ENCODE assay signal across 8 mouse cellular contexts in the genomic region with DNA sequence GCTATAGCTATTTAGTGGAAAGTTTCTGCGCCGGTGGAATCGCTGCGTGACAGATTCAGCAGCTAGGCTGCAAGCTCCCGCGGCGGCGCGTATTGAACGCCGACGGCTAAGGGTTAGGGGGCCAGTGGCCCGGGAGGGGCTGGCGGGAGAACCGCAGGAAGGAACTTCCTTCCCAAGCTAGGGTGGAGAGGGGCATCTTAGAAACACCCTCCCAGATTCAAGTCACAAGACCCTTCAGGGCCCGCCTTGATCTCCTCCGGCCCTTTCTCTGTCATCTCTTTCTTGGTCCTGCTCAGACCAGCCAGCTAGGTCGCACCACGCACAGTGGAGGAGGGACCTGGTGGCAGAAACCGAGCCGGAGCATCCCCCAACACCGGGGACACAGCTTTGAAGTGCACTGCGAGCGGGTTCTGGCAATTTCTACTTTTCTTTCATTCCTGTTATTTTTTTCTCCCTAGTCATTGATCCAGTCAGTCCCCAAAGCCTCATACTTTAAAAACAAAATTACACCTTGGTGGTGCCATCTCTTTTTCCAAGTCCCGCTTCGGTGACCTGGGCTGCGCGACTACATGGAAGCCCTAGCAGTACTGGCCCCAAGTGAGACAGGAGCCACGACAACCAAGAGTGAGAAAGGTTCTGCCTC. TPM values are rescaled to one million over a fixed set of nuclear protein-coding genes. Genes with fewer than 3 reads are reported as not detected.
DNase-seq lines count a peak whose midpoint lies in the region; ATAC-seq and TF ChIP-seq lines count a peak whose summit lies in the region.

No protein-coding gene starts in this region.

- ATAC-seq in forebrain, postnatal 0 days = peak; percentile 8; the same call in 1 of the 2 replicates
- ATAC-seq in intestine, postnatal 0 days = no peak
- no peak for ATAC-seq in granulocyte monocyte progenitor cell, adult 5-6 weeks (replicated peaks; ENCODE audit: poor library complexity, severe bottlenecking)

- WGBS in forebrain, postnatal 0 days = under 1% methylated on average over 29 of the region's 29 CpGs
- WGBS in intestine, postnatal 0 days = 2% methylated on average over 29 of the region's 29 CpGs
- under 1% methylated on average over 29 of the region's 29 CpGs for WGBS in midbrain, embryonic 10.5 days

- no peaks in the 10 kb centered on the region for H3K27me3 ChIP-seq in forebrain, postnatal 0 days (ENCODE audit: insufficient read depth, low read length)
- peaks cover 39% of the 10 kb centered on the region for H3K27me3 ChIP-seq in intestine, postnatal 0 days (replicated peaks; ENCODE audit: control insufficient read depth, insufficient read depth, low read length)
- peaks cover 18% of the 10 kb centered on the region for H3K27me3 ChIP-seq in midbrain, embryonic 10.5 days (ENCODE audit: low read depth, poor library complexity, severe bottlenecking)

- DNase-seq in heart, adult 11 months = peak; percentile 94
- DNase-seq in heart, adult 8-10 months (ENCODE audit: low spot score) = no peak
- peak; percentile 9 for DNase-seq in adrenal gland, postnatal 25 days
- DNase-seq in forebrain, postnatal 0 days = peak; percentile 57
- peak; percentile 69 for DNase-seq in midbrain, embryonic 10.5 days (ENCODE audit: low spot score)
- no peak for DNase-seq in urinary bladder, adult 2 months (ENCODE audit: low spot score)

- peak overlapping the region; percentile 73 for H3K4me3 ChIP-seq in forebrain, postnatal 0 days (ENCODE audit: low read depth, low read length)
- peak overlapping the region; percentile 60 for H3K4me3 ChIP-seq in intestine, postnatal 0 days (ENCODE audit: low read depth, low read length)
- H3K4me3 ChIP-seq in midbrain, embryonic 10.5 days = peak overlapping the region; percentile 83

- H3K9me3 ChIP-seq in forebrain, postnatal 0 days (ENCODE audit: low read length) = no peaks in the 10 kb centered on the region
- H3K9me3 ChIP-seq in intestine, postnatal 0 days (ENCODE audit: control insufficient read depth) = no peaks in the 10 kb centered on the region
- H3K9me3 ChIP-seq in midbrain, embryonic 10.5 days (replicated peaks) = no peaks in the 10 kb centered on the region

- H3K36me3 ChIP-seq in forebrain, postnatal 0 days (ENCODE audit: insufficient read depth) = no peaks in the 10 kb centered on the region
- no peaks in the 10 kb centered on the region for H3K36me3 ChIP-seq in intestine, postnatal 0 days (ENCODE audit: control insufficient read depth, insufficient read depth)
- H3K36me3 ChIP-seq in midbrain, embryonic 10.5 days = no peaks in the 10 kb centered on the region

- H3K27ac ChIP-seq in forebrain, postnatal 0 days (ENCODE audit: low read depth, low read length) = peak overlapping the region; percentile 82
- no peak overlapping the region for H3K27ac ChIP-seq in intestine, postnatal 0 days (ENCODE audit: low read depth, low read length)
- peak overlapping the region; percentile 94 for H3K27ac ChIP-seq in midbrain, embryonic 10.5 days (replicated peaks)

- peaks cover 4% of the 10 kb centered on the region; the same call in 1 of the 2 replicates for H3K4me1 ChIP-seq in forebrain, postnatal 0 days (ENCODE audit: insufficient read depth)
- no peaks in the 10 kb centered on the region for H3K4me1 ChIP-seq in intestine, postnatal 0 days (replicated peaks; ENCODE audit: control insufficient read depth, insufficient read depth, low read length)
- H3K4me1 ChIP-seq in midbrain, embryonic 10.5 days = peaks cover 57% of the 10 kb centered on the region

- TF ChIP-seq CTCF in forebrain, postnatal 0 days (IDR thresholded peaks at IDR 0.05; ENCODE audit: low read depth) = no peak
- no peak for TF ChIP-seq CTCF in intestine, postnatal 0 days (IDR thresholded peaks at IDR 0.05; ENCODE audit: low read depth)

- H3K4me2 ChIP-seq in forebrain, postnatal 0 days (ENCODE audit: low read depth) = peak overlapping the region; percentile 94
- H3K4me2 ChIP-seq in intestine, postnatal 0 days (replicated peaks; ENCODE audit: low read depth) = peak overlapping the region; percentile 96

- H3K9ac ChIP-seq in forebrain, postnatal 0 days = peak overlapping the region; percentile 74
- no peak overlapping the region for H3K9ac ChIP-seq in intestine, postnatal 0 days (ENCODE audit: low read depth, low read length)

RNA-seq across cellular contexts. Expression of a gene that starts 1.1 kb away (rescaled TPM):
- 1 to 10 TPM; 1.8 to 4.0 (median 2.9) TPM for total RNA-seq in heart, adult 8-10 months (2022)
- 4.5 and 6.5 TPM in 2 replicates for total RNA-seq in adrenal gland, postnatal 25 days (2021)
- 39.6 and 50.8 TPM in 2 replicates for total RNA-seq in forebrain, postnatal 0 days (2014; rRNA removed)
- 18.3 and 37.2 TPM in 2 replicates for polyA plus RNA-seq in forebrain, postnatal 0 days (2015; fragmentation: Nextera tagmentation; extraction: Ambion mirVana)
- polyA plus RNA-seq in intestine, postnatal 0 days (2015; fragmentation: Nextera tagmentation; extraction: Ambion mirVana) = 5.4 and 5.5 TPM in 2 replicates
- polyA plus RNA-seq in midbrain, embryonic 10.5 days (2016; fragmentation: Nextera tagmentation; extraction: Ambion mirVana) = 35.9 and 45.1 TPM in 2 replicates
- total RNA-seq in granulocyte monocyte progenitor cell, adult 5-6 weeks (2014; fragmentation: Nextera tagmentation) = not detected in 2 replicates
- total RNA-seq in granulocyte monocyte progenitor cell, adult 5-6 weeks (2017) = not detected in 2 replicates
- 13.4 and 20.0 TPM in 2 replicates for polyA plus RNA-seq in urinary bladder, adult 2 months (2012; rRNA removed)

Comparison
In these comparisons a context has a peak if more than half of its experiments do, and no peak if none do; other contexts are left out.
1. DNase-seq: peak in heart, adult 11 months (single experiment), adrenal gland, postnatal 25 days (single experiment), forebrain, postnatal 0 days (single experiment) and midbrain, embryonic 10.5 days (single experiment); none in heart, adult 8-10 months (single experiment) and urinary bladder, adult 2 months (single experiment).
2. Peak in every context shown above with its lines, with median percentiles within 50 percentile points of each other: H3K4me3 ChIP-seq.